Mouse (Mus musculus) spleen, adult 2 months (tissue): ENCODE results near the gene Il18rap.

ENCODE experiments used
- CTCF ChIP-seq: fragments of 200-500 bp; IDR thresholded peaks from 2 replicates; pipeline ENCODE4 v1.5.1; 2011; ENCODE audit warnings: mild to moderate bottlenecking, inconsistent platforms; ENCODE audit not compliant: insufficient read depth, insufficient read length, insufficient replicate concordance; ENCODE audit errors: extremely low read depth
- POLR2A ChIP-seq: fragments of 200-500 bp; IDR thresholded peaks from 2 replicates; pipeline ENCODE4 v1.6.1; 2011; ENCODE audit warnings: low read depth, low read length, inconsistent platforms

DNA sequence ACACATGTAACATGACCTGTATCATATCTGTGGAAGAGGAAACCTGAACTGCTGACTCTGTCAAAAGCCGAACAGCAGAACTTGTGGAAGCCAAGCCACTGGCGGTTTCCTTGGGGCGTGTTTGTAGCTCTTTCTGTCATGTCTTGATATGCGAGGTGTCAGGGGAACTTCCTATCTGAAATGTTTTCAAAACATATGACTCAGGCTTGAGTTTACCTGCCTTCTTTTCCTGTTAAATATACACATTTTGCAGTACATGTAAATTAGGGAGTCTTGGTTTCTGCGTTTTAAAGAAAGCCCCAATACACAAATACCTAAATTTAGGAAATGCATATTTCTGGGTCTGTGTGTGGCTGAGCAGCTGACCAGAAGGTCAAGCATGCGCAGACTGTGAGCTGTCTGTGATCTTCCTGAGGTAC lies 35.6 kb upstream of the Il18rap start:
- TF ChIP-seq CTCF, result no peak
- TF ChIP-seq POLR2A, result no peak
